In the genomic region with DNA sequence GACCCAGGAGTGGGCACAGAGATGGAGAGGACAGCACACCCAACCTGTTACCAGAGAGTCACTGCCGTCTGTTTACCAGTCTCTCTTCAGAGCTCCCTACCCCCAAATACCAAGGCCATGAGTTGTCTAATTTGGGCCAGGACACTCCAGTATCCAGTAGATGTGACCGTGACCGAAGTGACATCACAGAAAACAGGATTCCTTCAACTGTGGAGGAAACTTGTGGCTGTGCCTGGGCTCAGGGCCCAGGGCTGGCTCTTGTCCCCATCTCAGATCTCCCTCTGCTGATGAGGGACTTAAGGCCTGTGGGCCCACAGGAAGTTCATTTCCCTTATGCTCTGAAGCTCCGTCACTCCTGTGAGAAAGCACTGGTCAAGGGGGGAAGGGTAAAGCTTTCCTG, we compare ENCODE assay signal across 8 mouse cellular contexts. TPM values are rescaled to one million over a fixed set of nuclear protein-coding genes. Genes with fewer than 3 reads are reported as not detected.
DNase-seq lines count a peak whose midpoint lies in the region; ATAC-seq and TF ChIP-seq lines count a peak whose summit lies in the region.

No protein-coding gene starts in this region.

- H3K27me3 ChIP-seq in midbrain, postnatal 0 days (ENCODE audit: insufficient read depth, low read length), result no peaks in the 10 kb centered on the region
- no peaks in the 10 kb centered on the region for H3K27me3 ChIP-seq in midbrain, embryonic 16.5 days (ENCODE audit: control insufficient read depth, insufficient read depth, low read depth, low read length)
- no peaks in the 10 kb centered on the region for H3K27me3 ChIP-seq in kidney, adult 2 months (replicated peaks; ENCODE audit: control insufficient read depth, insufficient read depth, low read length)

- H3K9ac ChIP-seq in midbrain, postnatal 0 days (replicated peaks; ENCODE audit: low read length, poor library complexity, severe bottlenecking), result no peak overlapping the region
- H3K9ac ChIP-seq in midbrain, embryonic 16.5 days (ENCODE audit: low read depth, low read length), result no peak overlapping the region

- ATAC-seq in midbrain, postnatal 0 days (ENCODE audit: low FRiP score), result peak; percentile 7; the same call in 1 of the 2 replicates
- no peak for ATAC-seq in midbrain, embryonic 16.5 days
- no peak for ATAC-seq in frontal cortex, adult (ENCODE audit: low TSS enrichment)

- no peak for DNase-seq in midbrain, postnatal 0 days (ENCODE audit: low spot score)
- DNase-seq in gastrocnemius, postnatal 14 days, result peak; percentile 82
- DNase-seq in kidney, adult 2 months, result peak; percentile 72
- DNase-seq in lung, postnatal 14 days, result peak; percentile 66
- DNase-seq in right cerebral cortex, postnatal 4 days, result no peak
- DNase-seq in B cell, adult 2 months, result no peak

- TF ChIP-seq POLR2A in kidney, adult 2 months (IDR thresholded peaks at IDR 0.05; ENCODE audit: low read depth, low read length), result no peak

- TF ChIP-seq CTCF in midbrain, postnatal 0 days (IDR thresholded peaks at IDR 0.05), result no peak
- TF ChIP-seq CTCF in kidney, adult 2 months (conservative IDR thresholded peaks at IDR 0.05; ENCODE audit: insufficient read depth, insufficient read length, low read depth, low read length), result no peak

- no peak overlapping the region for H3K4me3 ChIP-seq in midbrain, postnatal 0 days (ENCODE audit: low read depth, low read length)
- no peak overlapping the region for H3K4me3 ChIP-seq in midbrain, embryonic 16.5 days (ENCODE audit: low read depth, low read length)
- no peak overlapping the region for H3K4me3 ChIP-seq in kidney, adult 2 months (ENCODE audit: insufficient read depth, low read depth, low read length)

- WGBS in midbrain, postnatal 0 days, result 61% methylated on average over 4 of the region's 4 CpGs
- WGBS in midbrain, embryonic 16.5 days, result 76% methylated on average over 4 of the region's 4 CpGs
- 62% methylated on average over 4 of the region's 4 CpGs for WGBS in kidney, adult 2 months

- no peak overlapping the region for H3K27ac ChIP-seq in midbrain, postnatal 0 days (ENCODE audit: low read depth, low read length)
- H3K27ac ChIP-seq in midbrain, embryonic 16.5 days (ENCODE audit: low read length), result no peak overlapping the region
- H3K27ac ChIP-seq in kidney, adult 2 months (ENCODE audit: insufficient read depth, low read depth, low read length), result peak overlapping the region; percentile 43; the same call in 1 of the 2 replicates

- no peak overlapping the region for H3K4me2 ChIP-seq in midbrain, postnatal 0 days (ENCODE audit: low read depth, low read length, poor library complexity, severe bottlenecking)
- H3K4me2 ChIP-seq in midbrain, embryonic 16.5 days (ENCODE audit: low read length), result no peak overlapping the region

- intact Hi-C loops in gastrocnemius, postnatal 14 days (cut with DNase I; ENCODE audit: low total_unique reads), result no loop called here

- no peaks in the 10 kb centered on the region for H3K9me3 ChIP-seq in midbrain, postnatal 0 days (ENCODE audit: low read length)
- no peaks in the 10 kb centered on the region for H3K9me3 ChIP-seq in midbrain, embryonic 16.5 days (replicated peaks; ENCODE audit: control insufficient read depth, low read length, poor library complexity, severe bottlenecking)

- no peaks in the 10 kb centered on the region for H3K4me1 ChIP-seq in midbrain, postnatal 0 days (ENCODE audit: insufficient read depth, low read length)
- H3K4me1 ChIP-seq in midbrain, embryonic 16.5 days (ENCODE audit: control insufficient read depth, insufficient read depth, low read length), result no peaks in the 10 kb centered on the region
- no peaks in the 10 kb centered on the region for H3K4me1 ChIP-seq in kidney, adult 2 months (ENCODE audit: control insufficient read depth, insufficient read depth, low read length)

- no peaks in the 10 kb centered on the region for H3K36me3 ChIP-seq in midbrain, postnatal 0 days (ENCODE audit: insufficient read depth, low read length)
- no peaks in the 10 kb centered on the region for H3K36me3 ChIP-seq in midbrain, embryonic 16.5 days (ENCODE audit: control insufficient read depth, insufficient read depth, low read length)
- no peaks in the 10 kb centered on the region for H3K36me3 ChIP-seq in kidney, adult 2 months (ENCODE audit: control insufficient read depth, insufficient read depth, low read length)

RNA-seq across cellular contexts. Expression of a gene that starts 14.5 kb away (rescaled TPM):
- total RNA-seq in midbrain, postnatal 0 days (2014; rRNA removed), result 51.4 and 55.8 TPM in 2 replicates
- polyA plus RNA-seq in midbrain, postnatal 0 days (2015; fragmentation: Nextera tagmentation; extraction: Ambion mirVana), result 50.2 and 52.2 TPM in 2 replicates
- polyA plus RNA-seq in midbrain, embryonic 16.5 days (2015; fragmentation: Nextera tagmentation; extraction: Ambion mirVana), result 29.6 and 40.3 TPM in 2 replicates
- 10 to 100 TPM; 40.9 to 51.4 TPM for total RNA-seq in gastrocnemius, postnatal 14 days (2021)
- 164 and 168 TPM in 2 replicates for polyA plus RNA-seq in kidney, adult 2 months (2012; rRNA removed)

Comparison
In these comparisons a context has a peak if more than half of its experiments do, and no peak if none do; other contexts are left out.
1. DNase-seq: peak in gastrocnemius, postnatal 14 days (single experiment), kidney, adult 2 months (single experiment) and lung, postnatal 14 days (single experiment); none in midbrain, postnatal 0 days (single experiment), right cerebral cortex, postnatal 4 days (single experiment) and B cell, adult 2 months (0 of 2).